Mouse (Mus musculus) heart, adult 2 months (tissue): Measurements from ENCODE around the gene Rnf208.

Experiments used
- CTCF ChIP-seq: fragments of 200-600 bp; IDR thresholded peaks from 2 replicates; pipeline ENCODE4 v1.8.1; 2022; ENCODE audit warnings: antibody characterized with exemption, mild to moderate bottlenecking, moderate library complexity
- EP300 ChIP-seq: fragments of 200-500 bp; IDR thresholded peaks from 2 replicates; pipeline ENCODE4 v1.6.1; 2011; ENCODE audit warnings: low read depth, low read length, control low read depth; ENCODE audit not compliant: insufficient read depth
- POLR2A ChIP-seq: fragments of 200-500 bp; IDR thresholded peaks from 2 replicates; pipeline ENCODE4 v1.6.1; 2011; ENCODE audit warnings: mild to moderate bottlenecking, low read depth, low read length, control low read depth; ENCODE audit not compliant: insufficient read depth

DNA sequence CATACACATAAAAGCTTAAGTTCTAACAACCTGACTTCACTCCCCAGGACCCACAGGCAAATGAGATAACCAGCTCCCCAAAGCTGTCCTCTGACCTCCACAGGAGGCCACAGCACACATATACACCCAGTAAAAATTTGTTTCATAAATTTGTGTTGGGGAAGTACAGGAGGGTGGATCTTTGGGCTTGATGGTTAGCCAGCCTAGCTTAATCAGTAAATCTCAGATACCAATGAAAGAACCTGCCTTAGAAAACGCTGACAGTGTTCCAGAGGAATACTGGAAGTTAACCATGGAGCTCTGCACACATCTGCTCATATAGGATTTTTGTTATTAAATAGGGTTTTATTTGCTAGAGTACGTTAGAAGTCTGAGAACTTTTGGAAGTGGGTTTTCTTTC, 24.4 kb upstream of the Rnf208 start:
- TF ChIP-seq POLR2A (no peak), CTCF (no peak), EP300 (no peak)
